In genomic region chr17:88484539-88484938, GRCm38 (mm10) we compare ENCODE assay signal across 23 mouse cellular contexts. TPM values are rescaled to one million over a fixed set of nuclear protein-coding genes. Genes with fewer than 3 reads are reported as not detected.
DNase-seq lines count a peak whose midpoint lies in the region; ATAC-seq and TF ChIP-seq lines count a peak whose summit lies in the region.
"Had no signal": no experiment of that assay in that cellular context is flagged by ENCODE, and none has a peak within 500 bp of the region (broad histone marks: within the 10 kb centered on the region; RNA-seq: fewer than 3 reads in every experiment).

No protein-coding gene starts in this region.

- no peak for TF ChIP-seq CTCF in gastrocnemius, adult 2 months (IDR thresholded peaks at IDR 0.05)
- TF ChIP-seq CTCF in liver, postnatal 0 days (IDR thresholded peaks at IDR 0.05; ENCODE audit: low read depth), result no peak

- H3K4me3 ChIP-seq in hindbrain, embryonic 16.5 days (ENCODE audit: low read length), result no peak overlapping the region
- H3K4me3 ChIP-seq in gastrocnemius, adult 2 months, result no peak overlapping the region
- no peak overlapping the region for H3K4me3 ChIP-seq in liver, postnatal 0 days (ENCODE audit: low read depth, low read length)
- H3K4me3 ChIP-seq: embryonic facial prominence, embryonic 10.5 days; embryonic facial prominence, embryonic 13.5 days; erythroblast, embryonic 14.5 days; forebrain, embryonic 13.5 days; hindbrain, embryonic 12.5 days; hindbrain, embryonic 15.5 days had no signal

- no peaks in the 10 kb centered on the region for H3K4me1 ChIP-seq in hindbrain, embryonic 16.5 days (ENCODE audit: control insufficient read depth, insufficient read depth, low read depth, low read length)
- peaks cover 16% of the 10 kb centered on the region; the same call in 1 of the 2 replicates for H3K4me1 ChIP-seq in liver, postnatal 0 days (ENCODE audit: insufficient read depth)
- H3K4me1 ChIP-seq: embryonic facial prominence, embryonic 10.5 days; embryonic facial prominence, embryonic 13.5 days; forebrain, embryonic 13.5 days; hindbrain, embryonic 12.5 days; hindbrain, embryonic 15.5 days had no signal

- H3K9me3 ChIP-seq in hindbrain, embryonic 16.5 days (ENCODE audit: control insufficient read depth, low read length), result no peaks in the 10 kb centered on the region
- H3K9me3 ChIP-seq in liver, postnatal 0 days (ENCODE audit: low read length), result no peaks in the 10 kb centered on the region
- H3K9me3 ChIP-seq: embryonic facial prominence, embryonic 10.5 days; embryonic facial prominence, embryonic 13.5 days; forebrain, embryonic 13.5 days; hindbrain, embryonic 12.5 days; hindbrain, embryonic 15.5 days had no signal

- H3K4me2 ChIP-seq in hindbrain, embryonic 16.5 days (ENCODE audit: low read length), result no peak overlapping the region
- H3K4me2 ChIP-seq in liver, postnatal 0 days (ENCODE audit: low read depth, low read length), result no peak overlapping the region
- H3K4me2 ChIP-seq: embryonic facial prominence, embryonic 13.5 days; forebrain, embryonic 13.5 days; heart, embryonic 11.5 days; hindbrain, embryonic 12.5 days; hindbrain, embryonic 15.5 days had no signal

- peak; percentile 71 for ATAC-seq in activated CD4-positive, CD25-positive, alpha-beta regulatory T cell, adult 4 months
- ATAC-seq in hindbrain, embryonic 16.5 days, result no peak
- ATAC-seq in liver, postnatal 0 days, result no peak
- ATAC-seq: forebrain, embryonic 13.5 days; forebrain, embryonic 16.5 days; intestine, postnatal 0 days had no signal

- intact Hi-C loops in gastrocnemius, adult 2 months (cut with DNase I), result no loop called here

- peak; percentile 40 for DNase-seq in CD4-positive helper T cell, adult 2 months (ENCODE audit: low read depth, low spot score)
- DNase-seq in CD4-positive, CD25-positive, alpha-beta regulatory T cell, adult 2 months (ENCODE audit: low read depth, low spot score), result peak; percentile 18
- DNase-seq in gastrocnemius, adult 2 months, result no peak
- DNase-seq in liver, postnatal 0 days, result no peak
- DNase-seq: adrenal gland, adult 2 months; adrenal gland, postnatal 14 days; cerebellum, adult 11 months; cerebellum, adult 8-10 months; cerebellum, postnatal 10 days; cerebellum, postnatal 36 days; embryo, embryonic 11 days; gastrocnemius, postnatal 14 days had no signal

- TF ChIP-seq EP300 in liver, postnatal 0 days (IDR thresholded peaks at IDR 0.05; ENCODE audit: low read depth), result no peak

- H3K27me3 ChIP-seq in hindbrain, embryonic 16.5 days (replicated peaks; ENCODE audit: control insufficient read depth, insufficient read depth, low read length), result no peaks in the 10 kb centered on the region
- no peaks in the 10 kb centered on the region for H3K27me3 ChIP-seq in liver, postnatal 0 days (ENCODE audit: insufficient read depth, low read length)
- H3K27me3 ChIP-seq: embryonic facial prominence, embryonic 13.5 days; forebrain, embryonic 13.5 days; hindbrain, embryonic 12.5 days; hindbrain, embryonic 15.5 days had no signal

- H3K9ac ChIP-seq in hindbrain, embryonic 16.5 days (ENCODE audit: low read depth, low read length), result no peak overlapping the region
- H3K9ac ChIP-seq in liver, postnatal 0 days (replicated peaks), result no peak overlapping the region
- H3K9ac ChIP-seq: embryonic facial prominence, embryonic 13.5 days; forebrain, embryonic 13.5 days; hindbrain, embryonic 12.5 days; hindbrain, embryonic 15.5 days had no signal

- no peak overlapping the region for H3K27ac ChIP-seq in hindbrain, embryonic 16.5 days (ENCODE audit: low read depth, low read length)
- no peak overlapping the region for H3K27ac ChIP-seq in gastrocnemius, adult 2 months
- no peak overlapping the region for H3K27ac ChIP-seq in liver, postnatal 0 days (ENCODE audit: low read depth)
- H3K27ac ChIP-seq: embryonic facial prominence, embryonic 10.5 days; embryonic facial prominence, embryonic 13.5 days; forebrain, embryonic 13.5 days; hindbrain, embryonic 12.5 days; hindbrain, embryonic 15.5 days had no signal

- WGBS in hindbrain, embryonic 16.5 days, result 90% methylated on average over 11 of the region's 11 CpGs
- 85% methylated on average over 11 of the region's 11 CpGs for WGBS in liver, postnatal 0 days (ENCODE audit: insufficient replicate concordance)

- H3K36me3 ChIP-seq in hindbrain, embryonic 16.5 days (ENCODE audit: control insufficient read depth, insufficient read depth, low read length), result no peaks in the 10 kb centered on the region
- H3K36me3 ChIP-seq in liver, postnatal 0 days (replicated peaks; ENCODE audit: insufficient read depth, low read length), result peaks cover 11% of the 10 kb centered on the region

RNA-seq across cellular contexts. Expression of gene Foxn2, which starts 44.0 kb away (rescaled TPM):
- polyA plus RNA-seq in activated CD4-positive, CD25-positive, alpha-beta regulatory T cell, adult 4 months (2017; shearing (Covaris generic)), result 10 to 100 TPM; 34.0 to 36.1 TPM
- 8.2 and 9.7 TPM in 2 replicates for polyA plus RNA-seq in hindbrain, embryonic 16.5 days (2015; fragmentation: Nextera tagmentation; extraction: Ambion mirVana)
- 10 to 100 TPM; 10.6 to 12.9 TPM for total RNA-seq in gastrocnemius, adult 2 months (2021)
- polyA plus RNA-seq in liver, postnatal 0 days (2015; fragmentation: Nextera tagmentation; extraction: Ambion mirVana), result 6.6 and 6.8 TPM in 2 replicates

RNA-seq across cellular contexts. Expression of gene Ppp1r21, which starts 45.4 kb away (rescaled TPM):
- 10 to 100 TPM; 21.8 to 34.3 TPM for polyA plus RNA-seq in activated CD4-positive, CD25-positive, alpha-beta regulatory T cell, adult 4 months (2017; shearing (Covaris generic))
- polyA plus RNA-seq in hindbrain, embryonic 16.5 days (2015; fragmentation: Nextera tagmentation; extraction: Ambion mirVana), result 35.7 and 38.8 TPM in 2 replicates
- 1 to 10 TPM; 4.5 to 5.8 TPM for total RNA-seq in gastrocnemius, adult 2 months (2021)
- 9.0 TPM in 2 replicates for polyA plus RNA-seq in liver, postnatal 0 days (2015; fragmentation: Nextera tagmentation; extraction: Ambion mirVana)

Comparison
In these comparisons a context has a peak if more than half of its experiments do, and no peak if none do; other contexts are left out.
1. DNase-seq: peak in CD4-positive helper T cell, adult 2 months (single experiment) and CD4-positive, CD25-positive, alpha-beta regulatory T cell, adult 2 months (single experiment); none in gastrocnemius, adult 2 months (single experiment) and liver, postnatal 0 days (single experiment).